Mouse (Mus musculus): ENCODE results near the gene 8030474K03Rik. TPM values are rescaled to one million over a fixed set of nuclear protein-coding genes. Genes with fewer than 3 reads are reported as not detected.
A peak's percentile ranks its signal among the peaks of the same experiment; 100 is the strongest.

The 8030474K03Rik gene
- not detected in 2 replicates for polyA plus RNA-seq (2012; rRNA removed)

DNA sequence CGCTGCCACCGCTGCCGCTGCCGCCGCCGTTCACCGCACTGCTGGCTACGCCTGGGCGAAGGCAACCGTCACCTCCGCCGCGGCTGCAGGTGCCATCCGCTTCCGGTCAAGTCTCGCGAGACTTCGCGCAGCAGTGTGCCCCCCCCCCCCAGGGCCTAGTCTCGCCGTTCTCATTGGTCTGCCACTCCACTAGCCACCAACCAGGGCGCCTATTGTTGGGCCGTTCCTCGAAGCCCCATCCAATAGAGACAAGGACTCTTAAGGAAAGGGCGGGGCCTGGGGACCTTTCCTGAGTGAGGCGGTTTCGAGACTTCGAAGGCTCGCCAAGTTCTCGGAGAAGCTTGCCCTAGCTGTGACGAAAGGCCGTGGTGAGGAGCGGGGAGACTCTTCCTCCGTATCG is at the start of gene 8030474K03Rik, which contains the start of gene Gm4779:
Gene 8030474K03Rik (plus strand): TSS at position 315 of the 400 bp plus-strand sequence.
Gene Gm4779 (minus strand): TSS at position 82 of the 400 bp plus-strand sequence.
- Histone ChIP-seq H3K4me1 (ENCODE audit: control insufficient read depth, insufficient read depth, low read length) (no peaks in the 10 kb centered on the region), H3K27ac (ENCODE audit: insufficient read depth, low read depth, low read length) (no peak within 1 kb of the TSS), H3K27me3 (replicated peaks; ENCODE audit: control insufficient read depth, insufficient read depth, low read length) (no peaks in the 10 kb centered on the region), H3K4me3 (ENCODE audit: insufficient read depth, low read depth, low read length) (no peak within 1 kb of the TSS), H3K36me3 (ENCODE audit: control insufficient read depth, insufficient read depth, low read length) (no peaks in the 10 kb centered on the region)
- TF ChIP-seq CTCF (conservative IDR thresholded peaks at IDR 0.05; ENCODE audit: insufficient read depth, insufficient read length, low read depth, low read length) (no peak), POLR2A (IDR thresholded peaks at IDR 0.05; ENCODE audit: low read depth, low read length) (no peak)
- no peak for DNase-seq
- 98% methylated on average over 26 of the region's 35 CpGs for WGBS

GRCm38 (mm10) chrX:101750144-101750543 is 44.3 kb upstream of the 8030474K03Rik start:
- H3K4me1 ChIP-seq (ENCODE audit: control insufficient read depth, insufficient read depth, low read length) = no peaks in the 10 kb centered on the region
- WGBS = 63% methylated on average over 4 of the region's 4 CpGs
- H3K27ac ChIP-seq (ENCODE audit: insufficient read depth, low read depth, low read length) = no peak overlapping the region
- no peak overlapping the region for H3K4me3 ChIP-seq (ENCODE audit: insufficient read depth, low read depth, low read length)
- no peaks in the 10 kb centered on the region for H3K36me3 ChIP-seq (ENCODE audit: control insufficient read depth, insufficient read depth, low read length)
- no peak for TF ChIP-seq POLR2A (IDR thresholded peaks at IDR 0.05; ENCODE audit: low read depth, low read length)
- no peak for TF ChIP-seq CTCF (conservative IDR thresholded peaks at IDR 0.05; ENCODE audit: insufficient read depth, insufficient read length, low read depth, low read length)
- DNase-seq = no peak
- no peaks in the 10 kb centered on the region for H3K27me3 ChIP-seq (replicated peaks; ENCODE audit: control insufficient read depth, insufficient read depth, low read length)

DNA sequence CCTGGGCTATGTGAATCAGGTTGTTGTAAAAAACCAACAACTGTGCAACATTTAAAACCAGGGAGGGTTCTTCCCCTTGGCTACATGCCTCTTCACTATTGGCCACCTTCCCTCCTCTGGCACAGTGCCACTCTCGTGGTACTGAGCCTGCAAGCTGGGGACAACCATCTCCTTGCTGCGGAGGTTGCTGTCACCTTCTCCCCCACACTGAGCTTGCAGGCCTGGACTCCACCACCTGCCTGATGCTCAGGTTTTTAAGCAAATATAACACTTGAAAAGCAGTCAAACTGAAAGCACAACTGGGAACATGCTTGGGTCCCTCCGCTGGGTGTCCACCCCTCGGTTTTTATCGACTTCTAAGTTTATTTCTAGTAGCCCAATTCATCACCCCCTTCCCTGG is 40.0 kb upstream of the 8030474K03Rik start:
- TF ChIP-seq POLR2A (IDR thresholded peaks at IDR 0.05; ENCODE audit: low read depth, low read length) = no peak
- 60% methylated on average over 5 of the region's 5 CpGs for WGBS
- no peaks in the 10 kb centered on the region for H3K27me3 ChIP-seq (replicated peaks; ENCODE audit: control insufficient read depth, insufficient read depth, low read length)

GRCm38 (mm10) chrX:101764621-101765020 is 29.8 kb upstream of the 8030474K03Rik start:
- Histone ChIP-seq H3K4me1 (ENCODE audit: control insufficient read depth, insufficient read depth, low read length) (no peaks in the 10 kb centered on the region), H3K36me3 (ENCODE audit: control insufficient read depth, insufficient read depth, low read length) (no peaks in the 10 kb centered on the region), H3K4me3 (ENCODE audit: insufficient read depth, low read depth, low read length) (no peak overlapping the region), H3K27me3 (replicated peaks; ENCODE audit: control insufficient read depth, insufficient read depth, low read length) (no peaks in the 10 kb centered on the region), H3K27ac (ENCODE audit: insufficient read depth, low read depth, low read length) (no peak overlapping the region)
- 67% methylated on average over 5 of the region's 5 CpGs for WGBS
- TF ChIP-seq POLR2A (IDR thresholded peaks at IDR 0.05; ENCODE audit: low read depth, low read length) (no peak), CTCF (conservative IDR thresholded peaks at IDR 0.05; ENCODE audit: insufficient read depth, insufficient read length, low read depth, low read length) (no peak)
- DNase-seq = no peak

More for the DNA sequence above, 40.0 kb upstream of the 8030474K03Rik start:
- Histone ChIP-seq H3K4me3 (ENCODE audit: insufficient read depth, low read depth, low read length) (no peak overlapping the region), H3K27ac (ENCODE audit: insufficient read depth, low read depth, low read length) (no peak overlapping the region), H3K4me1 (ENCODE audit: control insufficient read depth, insufficient read depth, low read length) (no peaks in the 10 kb centered on the region), H3K36me3 (ENCODE audit: control insufficient read depth, insufficient read depth, low read length) (no peaks in the 10 kb centered on the region)
- peak; percentile 14 for DNase-seq

DNA sequence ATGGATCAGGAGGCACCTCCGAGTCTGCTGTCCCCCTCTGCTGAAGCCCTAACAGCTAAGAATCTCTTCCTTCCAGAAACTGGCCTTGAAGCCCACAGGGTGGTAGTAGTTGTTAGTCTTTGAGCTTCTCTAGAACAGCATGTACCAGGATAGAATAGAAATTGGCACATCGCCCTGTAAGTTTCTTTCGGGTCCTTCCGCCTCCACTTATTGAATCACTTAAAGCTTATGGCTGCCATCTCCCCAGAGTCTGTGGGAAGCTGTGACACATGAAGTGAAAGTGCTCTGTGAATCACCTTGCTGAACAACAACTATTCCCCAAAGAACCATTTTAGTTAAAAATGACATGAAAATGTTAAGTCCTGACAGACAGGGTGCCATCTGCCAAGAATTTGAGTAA is 29.3 kb upstream of the 8030474K03Rik start:
- TF ChIP-seq CTCF (conservative IDR thresholded peaks at IDR 0.05; ENCODE audit: insufficient read depth, insufficient read length, low read depth, low read length) (no peak), POLR2A (IDR thresholded peaks at IDR 0.05; ENCODE audit: low read depth, low read length) (no peak)
- Histone ChIP-seq H3K36me3 (ENCODE audit: control insufficient read depth, insufficient read depth, low read length) (no peaks in the 10 kb centered on the region), H3K4me3 (ENCODE audit: insufficient read depth, low read depth, low read length) (no peak overlapping the region), H3K27me3 (replicated peaks; ENCODE audit: control insufficient read depth, insufficient read depth, low read length) (no peaks in the 10 kb centered on the region), H3K27ac (ENCODE audit: insufficient read depth, low read depth, low read length) (no peak overlapping the region), H3K4me1 (ENCODE audit: control insufficient read depth, insufficient read depth, low read length) (no peaks in the 10 kb centered on the region)
- DNase-seq = no peak
- 70% methylated on average over 4 of the region's 4 CpGs for WGBS

- Histone ChIP-seq H3K36me3 (ENCODE audit: control insufficient read depth, insufficient read depth, low read length) (no peaks in the 10 kb centered on the region), H3K27me3 (replicated peaks; ENCODE audit: control insufficient read depth, insufficient read depth, low read length) (no peaks in the 10 kb centered on the region), H3K4me3 (ENCODE audit: insufficient read depth, low read depth, low read length) (no peak overlapping the region), H3K4me1 (ENCODE audit: control insufficient read depth, insufficient read depth, low read length) (no peaks in the 10 kb centered on the region), H3K27ac (ENCODE audit: insufficient read depth, low read depth, low read length) (no peak overlapping the region)
- no peak for DNase-seq
- TF ChIP-seq CTCF (conservative IDR thresholded peaks at IDR 0.05; ENCODE audit: insufficient read depth, insufficient read length, low read depth, low read length) (no peak), POLR2A (IDR thresholded peaks at IDR 0.05; ENCODE audit: low read depth, low read length) (no peak)
- 60% methylated on average over 7 of the region's 7 CpGs for WGBS
Observed at GRCm38 (mm10) chrX:101767280-101767679, 27.2 kb upstream of the 8030474K03Rik start.

- no peaks in the 10 kb centered on the region for H3K4me1 ChIP-seq (ENCODE audit: control insufficient read depth, insufficient read depth, low read length)
- H3K36me3 ChIP-seq (ENCODE audit: control insufficient read depth, insufficient read depth, low read length) = no peaks in the 10 kb centered on the region
- H3K27ac ChIP-seq (ENCODE audit: insufficient read depth, low read depth, low read length) = no peak overlapping the region
- no peak for DNase-seq
- no peak overlapping the region for H3K4me3 ChIP-seq (ENCODE audit: insufficient read depth, low read depth, low read length)
- 67% methylated on average over 2 of the region's 2 CpGs for WGBS
- no peak for TF ChIP-seq CTCF (conservative IDR thresholded peaks at IDR 0.05; ENCODE audit: insufficient read depth, insufficient read length, low read depth, low read length)
- TF ChIP-seq POLR2A (IDR thresholded peaks at IDR 0.05; ENCODE audit: low read depth, low read length) = no peak
- H3K27me3 ChIP-seq (replicated peaks; ENCODE audit: control insufficient read depth, insufficient read depth, low read length) = no peaks in the 10 kb centered on the region
Observed at GRCm38 (mm10) chrX:101769478-101769877, 25.0 kb upstream of the 8030474K03Rik start.

Measured in kidney, adult 2 months (tissue).